Mouse (Mus musculus) thymus, adult 2 months (tissue): ENCODE results near the gene Stim1. TPM values are rescaled to one million over a fixed set of nuclear protein-coding genes. Genes with fewer than 3 reads are reported as not detected.

Experiments
- DNase-seq: peaks from one replicate; pipeline ENCODE4 v3.0.0; 2021
- H3K27ac ChIP-seq: fragments of 200-500 bp; 2 replicates; pipeline ENCODE4 v1.5.1; 2012; ENCODE audit warnings: low read length, control low read depth; ENCODE audit not compliant: control insufficient read depth, insufficient read depth
- H3K27me3 ChIP-seq: fragments of 200-500 bp; 2 replicates; pipeline ENCODE4 v1.6.1; 2012; ENCODE audit warnings: mild to moderate bottlenecking, low read length, moderate library complexity, mixed read lengths; ENCODE audit not compliant: control insufficient read depth, insufficient read depth
- H3K36me3 ChIP-seq: fragments of 200-500 bp; 2 replicates; pipeline ENCODE4 v1.6.1; 2012; ENCODE audit warnings: mild to moderate bottlenecking, low read length, moderate library complexity; ENCODE audit not compliant: control insufficient read depth, insufficient read depth
- H3K4me1 ChIP-seq: fragments of 200-500 bp; replicated peaks from 2 replicates; pipeline ENCODE4 v1.6.1; 2012; ENCODE audit warnings: low read length; ENCODE audit not compliant: control insufficient read depth, insufficient read depth
- H3K4me3 ChIP-seq: fragments of 200-500 bp; 2 replicates; pipeline ENCODE4 v1.5.1; 2012; ENCODE audit warnings: mild to moderate bottlenecking, low read length, control low read depth, moderate library complexity; ENCODE audit not compliant: control insufficient read depth, insufficient read depth
- CTCF ChIP-seq: fragments of 200-500 bp; IDR thresholded peaks from 2 replicates; pipeline ENCODE4 v1.5.1; 2012; ENCODE audit warnings: mild to moderate bottlenecking, control low read depth, low read length, moderate library complexity, borderline replicate concordance; ENCODE audit not compliant: control insufficient read depth, poor library complexity, insufficient read depth; ENCODE audit errors: extremely low read depth
- POLR2A ChIP-seq: fragments of 200-500 bp; IDR thresholded peaks from 2 replicates; pipeline ENCODE4 v1.6.1; 2012; ENCODE audit warnings: mild to moderate bottlenecking, low read length, control low read depth, moderate library complexity; ENCODE audit not compliant: control insufficient read depth, poor library complexity, insufficient read depth; ENCODE audit errors: extremely low read depth
- WGBS: fragments of 180-500 bp; shearing (Covaris S2); methylation state at CpG from one replicate; pipeline ENCODE4 v1.1.7; 2018; 5-methylcytosine and 5-hydroxymethylcytosine counted together
- polyA plus RNA-seq: library from polyadenylated mRNA; depleted of rRNA; stranded (reverse); fragments of >200 nt; gene quantifications from 2 replicates; pipeline ENCODE4 v1.2.3, GENCODE M21; 2012

Gene Stim1
- polyA plus RNA-seq, 1 experiment, result 98.6 TPM

DNA sequence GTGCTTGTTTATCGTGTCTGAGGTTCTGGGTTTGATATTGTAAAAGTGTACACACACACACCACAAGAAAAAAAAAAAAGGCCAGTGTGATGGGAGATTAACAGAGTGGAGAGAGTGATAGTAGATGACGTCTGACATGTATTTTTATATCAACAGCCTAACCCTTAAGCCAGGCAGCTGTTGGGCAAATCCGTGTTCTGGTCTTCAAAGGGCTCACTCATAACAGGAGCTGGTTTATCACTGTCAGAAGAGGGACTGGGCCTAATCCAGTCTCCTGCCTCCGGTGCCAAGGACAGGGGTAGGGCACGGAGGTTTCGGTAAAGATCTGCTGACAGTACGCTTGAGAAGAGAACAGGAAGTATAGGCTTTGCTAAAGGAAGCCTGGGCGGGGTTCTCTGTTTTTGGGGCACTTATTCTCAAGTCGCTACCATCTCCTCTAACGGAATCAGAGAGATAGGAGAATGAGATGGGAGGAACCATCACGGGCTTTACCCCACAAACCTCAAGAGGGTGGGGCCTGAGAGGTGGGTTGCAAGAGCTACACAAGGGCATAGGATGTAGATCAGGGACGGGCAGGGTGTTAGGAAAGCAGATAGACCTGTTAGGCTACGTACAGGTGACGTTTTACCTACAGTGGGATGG lies 1.1 kb upstream of the Stim1 start:
- Histone ChIP-seq H3K4me3 (peak overlapping the region; percentile 44), H3K27ac (peak overlapping the region; percentile 96), H3K36me3 (no peaks in the 10 kb centered on the region), H3K4me1 (peaks cover 16% of the 10 kb centered on the region), H3K27me3 (no peaks in the 10 kb centered on the region)
- DNase-seq, result peak; percentile 81
- TF ChIP-seq CTCF (no peak), POLR2A (peak; percentile 53; the same call in 1 of the 2 replicates)
- 3% methylated on average over 14 of the region's 14 CpGs for WGBS

DNA sequence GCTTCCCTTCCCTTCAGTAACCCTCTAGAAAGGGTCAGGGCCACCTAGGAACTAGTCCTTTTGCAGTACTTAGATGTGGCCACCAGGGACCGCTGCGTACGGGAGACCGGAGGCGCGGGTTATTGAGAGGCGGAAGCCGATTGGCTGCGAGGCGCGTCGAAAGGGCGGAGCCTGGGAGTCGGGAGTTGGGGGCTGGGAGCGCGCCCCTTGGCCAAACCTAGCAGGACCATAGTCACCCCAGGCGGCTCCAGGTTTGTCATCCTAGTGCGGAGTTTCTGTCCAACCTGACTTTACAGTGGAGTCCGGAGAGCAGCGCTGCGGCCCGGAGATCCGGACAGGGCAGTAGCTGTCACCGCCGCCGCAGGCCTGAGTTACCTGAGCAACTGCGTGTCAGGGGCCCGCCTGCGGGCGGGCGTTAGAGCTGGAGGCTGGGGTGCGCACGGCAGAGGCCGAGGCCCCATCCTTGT lies 460 bp upstream of the Stim1 start:
- Histone ChIP-seq H3K4me3 (peak overlapping the region; percentile 70), H3K27ac (peak overlapping the region; percentile 96), H3K4me1 (peaks cover 16% of the 10 kb centered on the region), H3K27me3 (no peaks in the 10 kb centered on the region), H3K36me3 (no peaks in the 10 kb centered on the region)
- peak; percentile 19 for TF ChIP-seq POLR2A
- TF ChIP-seq CTCF, result peak; percentile 60
- DNase-seq, result peak; percentile 98
- WGBS, result under 1% methylated on average over 34 of the region's 34 CpGs

DNA sequence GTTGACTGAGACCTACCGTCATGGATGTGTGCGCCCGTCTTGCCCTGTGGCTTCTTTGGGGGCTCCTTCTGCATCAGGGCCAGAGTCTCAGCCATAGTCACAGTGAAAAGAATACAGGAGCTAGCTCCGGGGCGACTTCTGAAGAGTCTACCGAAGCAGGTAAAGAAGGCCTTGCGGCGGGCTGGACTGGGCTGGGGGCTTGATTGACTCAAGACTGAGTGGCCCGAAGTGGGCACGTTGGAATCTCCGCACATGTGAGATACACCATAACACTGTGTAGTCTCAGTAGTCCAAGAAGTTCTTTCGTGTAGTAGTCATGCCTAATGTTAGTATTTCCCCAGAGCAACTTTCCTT lies 766 bp downstream of the Stim1 start:
- Histone ChIP-seq H3K27me3 (no peaks in the 10 kb centered on the region), H3K4me1 (peaks cover 19% of the 10 kb centered on the region), H3K27ac (no peak overlapping the region), H3K36me3 (no peaks in the 10 kb centered on the region), H3K4me3 (peak overlapping the region; percentile 70)
- no peak for TF ChIP-seq POLR2A
- TF ChIP-seq CTCF, result no peak
- DNase-seq, result peak; percentile 39
- 5% methylated on average over 12 of the region's 12 CpGs for WGBS

DNA sequence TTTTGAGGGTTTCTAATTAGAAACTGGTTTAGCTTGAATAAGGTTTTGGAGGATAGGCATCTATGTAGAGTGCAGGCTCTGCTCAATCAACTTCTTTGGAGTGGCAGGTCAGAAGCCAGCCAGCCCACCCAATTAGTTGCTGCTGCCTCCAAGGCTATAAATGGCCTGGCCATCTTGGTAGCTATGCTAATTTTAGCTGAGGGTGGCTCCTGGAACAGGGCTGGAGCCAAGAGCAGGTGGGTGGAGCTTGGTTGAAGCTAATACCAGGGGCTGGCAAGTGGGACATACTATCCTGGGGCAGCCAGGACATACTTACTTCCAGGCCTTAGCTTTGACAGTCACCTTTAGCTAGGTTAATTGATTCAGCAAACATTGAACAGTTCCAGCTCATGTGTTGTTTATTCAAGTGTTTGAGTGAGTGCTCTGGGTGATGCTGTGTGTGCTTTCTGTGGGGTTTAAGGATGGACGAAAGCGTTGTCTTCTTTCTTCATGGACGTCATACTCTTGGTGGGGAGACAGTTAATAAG lies 4.9 kb downstream of the Stim1 start:
- Histone ChIP-seq H3K27me3 (no peaks in the 10 kb centered on the region), H3K27ac (no peak overlapping the region), H3K36me3 (no peaks in the 10 kb centered on the region; the same call in 1 of the 2 replicates), H3K4me1 (peaks cover 6% of the 10 kb centered on the region), H3K4me3 (no peak overlapping the region)
- 99% methylated on average over 3 of the region's 3 CpGs for WGBS
- TF ChIP-seq CTCF, result no peak
- no peak for TF ChIP-seq POLR2A
- DNase-seq, result no peak

DNA sequence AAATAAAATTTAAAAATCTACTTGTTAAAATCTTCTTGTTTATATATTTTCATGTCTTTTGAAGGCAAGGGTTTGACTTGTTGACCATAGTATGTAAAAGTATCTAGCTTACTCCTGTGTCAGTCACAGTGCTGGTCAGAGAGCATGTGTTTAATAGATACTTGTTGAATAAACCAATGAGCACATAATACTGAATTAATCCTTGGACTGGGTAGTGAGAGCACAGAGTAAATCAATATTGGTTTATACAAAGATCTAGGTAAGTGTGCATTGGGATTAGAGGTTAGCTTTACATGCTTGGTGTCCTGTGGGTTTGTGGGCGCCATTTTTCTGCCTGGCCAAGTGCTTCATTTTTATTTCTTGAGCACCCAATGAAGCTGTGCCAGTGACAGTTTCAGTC lies 13.8 kb downstream of the Stim1 start:
- no peaks in the 10 kb centered on the region for H3K4me1 ChIP-seq
- TF ChIP-seq POLR2A, result no peak
- 100% methylated on average over 1 of the region's 1 CpGs for WGBS
- no peak overlapping the region for H3K27ac ChIP-seq
- no peak overlapping the region for H3K4me3 ChIP-seq
- DNase-seq, result no peak
- H3K36me3 ChIP-seq, result no peaks in the 10 kb centered on the region
- H3K27me3 ChIP-seq, result no peaks in the 10 kb centered on the region

DNA sequence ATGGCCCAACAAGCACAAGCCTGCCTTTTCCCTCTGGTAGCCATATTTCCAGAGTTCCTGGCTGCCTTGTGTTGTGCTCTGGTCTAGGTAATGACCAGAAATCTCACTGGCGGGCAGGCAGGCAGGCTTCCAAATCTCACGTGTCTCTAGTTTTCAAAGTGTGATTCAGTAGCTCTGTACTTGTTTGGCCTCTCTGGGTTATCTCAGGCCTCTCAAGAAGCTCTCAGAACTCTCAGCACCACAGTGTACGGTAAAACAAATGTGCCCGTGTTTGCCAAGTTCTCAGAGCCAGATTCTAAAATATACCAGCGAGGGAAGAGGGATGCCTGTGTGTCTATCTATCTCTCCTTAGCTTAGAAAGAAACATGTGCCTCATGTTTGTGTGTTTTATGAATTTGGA lies 14.7 kb downstream of the Stim1 start:
- no peak for DNase-seq
- H3K27me3 ChIP-seq, result no peaks in the 10 kb centered on the region
- WGBS, result 93% methylated on average over 5 of the region's 5 CpGs
- TF ChIP-seq CTCF (no peak), POLR2A (no peak)
- no peak overlapping the region for H3K4me3 ChIP-seq
- no peaks in the 10 kb centered on the region for H3K4me1 ChIP-seq
- no peak overlapping the region for H3K27ac ChIP-seq
- H3K36me3 ChIP-seq, result no peaks in the 10 kb centered on the region
